ENCODE assay signal across 9 mouse cellular contexts in genomic region chr9:31405217-31405616, GRCm38 (mm10). TPM values are rescaled to one million over a fixed set of nuclear protein-coding genes. Genes with fewer than 3 reads are reported as not detected.
A peak's percentile ranks its signal among the peaks of the same experiment; 100 is the strongest.
DNase-seq lines count a peak whose midpoint lies in the region; ATAC-seq and TF ChIP-seq lines count a peak whose summit lies in the region.
"Had no signal": no experiment of that assay in that cellular context is flagged by ENCODE, and none has a peak within 500 bp of the region (broad histone marks: within the 10 kb centered on the region; RNA-seq: fewer than 3 reads in every experiment).

No protein-coding gene starts in this region.

- peak; percentile 73 to 81; a peak in 3 of 4 replicates for TF ChIP-seq CTCF in CH12.LX (conservative IDR thresholded peaks at IDR 0.05 in 1 of 2, IDR thresholded peaks at IDR 0.05 in 1 of 2; ENCODE audit: low read depth in 2 of 2, low read length in 2 of 2)

- no peak for ATAC-seq in kidney, embryonic 14.5 days (ENCODE audit: low FRiP score, low TSS enrichment)

- WGBS in kidney, embryonic 14.5 days = 59% methylated on average over 6 of the region's 6 CpGs

- no peak overlapping the region for H3K9ac ChIP-seq in kidney, embryonic 14.5 days (ENCODE audit: low read depth, low read length)
- H3K9ac ChIP-seq in CH12.LX (ENCODE audit: insufficient read depth, low read depth) = no peak overlapping the region
- H3K9ac ChIP-seq: liver, embryonic 15.5 days had no signal

- H3K27ac ChIP-seq in kidney, embryonic 14.5 days (ENCODE audit: low read depth, low read length) = no peak overlapping the region
- H3K27ac ChIP-seq in CH12.LX (ENCODE audit: insufficient read depth, low read depth) = no peak overlapping the region
- H3K27ac ChIP-seq: liver, embryonic 15.5 days had no signal

- TF ChIP-seq RAD21 in CH12.LX (IDR thresholded peaks at IDR 0.05; ENCODE audit: low read depth, low read length) = peak; percentile 44

- TF ChIP-seq EP300 in CH12.LX (IDR thresholded peaks at IDR 0.05; ENCODE audit: low read length) = no peak

- H3K4me3 ChIP-seq in kidney, embryonic 14.5 days (ENCODE audit: low read length) = no peak overlapping the region
- no peak overlapping the region for H3K4me3 ChIP-seq in CH12.LX (replicated peaks in 1 of 3; ENCODE audit: low read depth in 2 of 3, low read length in 2 of 3, poor library complexity in 1 of 3)
- H3K4me3 ChIP-seq: liver, embryonic 15.5 days had no signal

- dilution Hi-C loops in CH12.LX (cut with MboI; ENCODE audit: extremely low pct_ligation_motif_present, extremely low pct_unique_long_range_greater_than_20kb, low sequenced_read_pairs) = no loop called here

- H3K9me3 ChIP-seq in kidney, embryonic 14.5 days (ENCODE audit: control insufficient read depth, low read length) = no peaks in the 10 kb centered on the region
- H3K9me3 ChIP-seq in CH12.LX (replicated peaks; ENCODE audit: low read length) = no peaks in the 10 kb centered on the region
- H3K9me3 ChIP-seq: liver, embryonic 15.5 days had no signal

- no peak for TF ChIP-seq POLR2A in CH12.LX (IDR thresholded peaks at IDR 0.05; ENCODE audit: low read depth, low read length)

- peak; percentile 46 for DNase-seq in kidney, adult 18-20 months
- peak; percentile 35 for DNase-seq in CH12.LX (ENCODE audit: extremely low read depth)
- DNase-seq in adrenal gland, postnatal 14 days = peak; percentile 71
- peak; percentile 45 to 59 for DNase-seq in kidney, postnatal 25 days
- peak; percentile 43 for DNase-seq in splenic B cell, adult 2 months (ENCODE audit: low read depth, low spot score)
- DNase-seq in ovary, postnatal 36 days (ENCODE audit: low spot score) = no peak
- DNase-seq in cerebellum, postnatal 25 days = no peak

- H3K27me3 ChIP-seq in kidney, embryonic 14.5 days (ENCODE audit: control insufficient read depth, insufficient read depth, low read length) = no peaks in the 10 kb centered on the region
- no peaks in the 10 kb centered on the region for H3K27me3 ChIP-seq in CH12.LX (replicated peaks)
- no peaks in the 10 kb centered on the region for H3K27me3 ChIP-seq in splenic B cell, adult 2 months (ENCODE audit: control insufficient read depth, insufficient read depth, low read length, poor library complexity, severe bottlenecking)
- H3K27me3 ChIP-seq: liver, embryonic 15.5 days had no signal

- no peak overlapping the region for H3K4me2 ChIP-seq in kidney, embryonic 14.5 days (replicated peaks; ENCODE audit: low read depth, low read length)
- H3K4me2 ChIP-seq in CH12.LX (ENCODE audit: insufficient read depth, low read depth, poor library complexity, severe bottlenecking) = no peak overlapping the region
- H3K4me2 ChIP-seq: liver, embryonic 15.5 days had no signal

- H3K36me3 ChIP-seq in kidney, embryonic 14.5 days (ENCODE audit: control insufficient read depth, insufficient read depth, low read length) = peaks cover 79% of the 10 kb centered on the region
- peaks cover 72 to 83% of the 10 kb centered on the region in 2 experiments for H3K36me3 ChIP-seq in CH12.LX (replicated peaks in 1 of 2; ENCODE audit: control insufficient read depth in 1 of 2, insufficient read depth in 1 of 2, low read length in 1 of 2)
- peaks cover 26% of the 10 kb centered on the region for H3K36me3 ChIP-seq in splenic B cell, adult 2 months (ENCODE audit: control insufficient read depth, insufficient read depth, low read length, poor library complexity, severe bottlenecking)

- in situ Hi-C loops in CH12.LX (cut with MboI; ENCODE audit: low pct_ligation_motif_present, low pct_unique_long_range_greater_than_20kb, low sequenced_read_pairs) = loop anchor here (10.0 kb wide), 1 partner anchor 150 kb away; no protein-coding TSS in a partner anchor

- no peaks in the 10 kb centered on the region for H3K4me1 ChIP-seq in kidney, embryonic 14.5 days (ENCODE audit: control insufficient read depth, insufficient read depth, low read length)
- H3K4me1 ChIP-seq in CH12.LX (ENCODE audit: control insufficient read depth in 1 of 2, insufficient read depth in 2 of 2) = no peaks in the 10 kb centered on the region
- H3K4me1 ChIP-seq: liver, embryonic 15.5 days had no signal

- no peaks in the 10 kb centered on the region for H3K79me2 ChIP-seq in CH12.LX (replicated peaks; ENCODE audit: control insufficient read depth, extremely low read depth, insufficient read depth, poor library complexity, severe bottlenecking)

TF ChIP-seq in CH12.LX, 34 proteins besides CTCF, POLR2A, EP300 and RAD21:
- TF ChIP-seq ELF1 (IDR thresholded peaks at IDR 0.05; ENCODE audit: low read depth, low read length) (no peak), CHD2 (IDR thresholded peaks at IDR 0.05; ENCODE audit: low read length) (no peak), IRF4 (IDR thresholded peaks at IDR 0.05; ENCODE audit: low read depth, low read length) (no peak), SMC3 (IDR thresholded peaks at IDR 0.05; ENCODE audit: low read depth, low read length) (peak; percentile 56), HCFC1 (IDR thresholded peaks at IDR 0.05; ENCODE audit: low read depth, low read length) (no peak), ZC3H11A (IDR thresholded peaks at IDR 0.05; ENCODE audit: low read depth, low read length) (no peak)

RNA-seq across cellular contexts. Expression of gene Nfrkb, which starts 19.2 kb away (rescaled TPM):
- polyA plus RNA-seq in kidney, embryonic 14.5 days (2014; fragmentation: Nextera tagmentation; extraction: Ambion mirVana) = 33.3 and 34.5 TPM in 2 replicates
- total RNA-seq in CH12.LX (2012; rRNA removed) (15.6 and 17.0 TPM in 2 replicates), CH12.LX (2014; rRNA removed) (15.2 and 15.5 TPM in 2 replicates)
- polyA plus RNA-seq in CH12.LX (2012; ENCODE audit: insufficient read length, low read depth) = 20.1 and 22.0 TPM in 2 replicates
- 23.7 and 27.6 TPM in 2 replicates for total RNA-seq in adrenal gland, postnatal 14 days (2021)

RNA-seq across cellular contexts. Expression of gene Tmem45b, which starts 59.0 kb away (rescaled TPM):
- 10.2 and 11.8 TPM in 2 replicates for polyA plus RNA-seq in kidney, embryonic 14.5 days (2014; fragmentation: Nextera tagmentation; extraction: Ambion mirVana)
- total RNA-seq in CH12.LX (2012; rRNA removed) (not detected in 2 replicates), CH12.LX (2014; rRNA removed) (not detected in 2 replicates)
- not detected in 2 replicates for polyA plus RNA-seq in CH12.LX (2012; ENCODE audit: insufficient read length, low read depth)
- total RNA-seq in adrenal gland, postnatal 14 days (2021) = 52.2 and 71.6 TPM in 2 replicates

Comparison
In these comparisons a context has a peak if more than half of its experiments do, and no peak if none do; other contexts are left out.
1. DNase-seq: peak in kidney, adult 18-20 months (single experiment), CH12.LX (single experiment), adrenal gland, postnatal 14 days (single experiment), kidney, postnatal 25 days (2 of 2) and splenic B cell, adult 2 months (single experiment); none in ovary, postnatal 36 days (single experiment) and cerebellum, postnatal 25 days (0 of 2).
2. RNA of gene Tmem45b, which starts 59.0 kb away (total RNA-seq): 52.2 to 71.6 TPM in adrenal gland, postnatal 14 days; not detected in CH12.LX; every median in the first group is over 10 times any median in the second.